Comparison of ENCODE assay signal across 9 mouse cellular contexts in the genomic region with DNA sequence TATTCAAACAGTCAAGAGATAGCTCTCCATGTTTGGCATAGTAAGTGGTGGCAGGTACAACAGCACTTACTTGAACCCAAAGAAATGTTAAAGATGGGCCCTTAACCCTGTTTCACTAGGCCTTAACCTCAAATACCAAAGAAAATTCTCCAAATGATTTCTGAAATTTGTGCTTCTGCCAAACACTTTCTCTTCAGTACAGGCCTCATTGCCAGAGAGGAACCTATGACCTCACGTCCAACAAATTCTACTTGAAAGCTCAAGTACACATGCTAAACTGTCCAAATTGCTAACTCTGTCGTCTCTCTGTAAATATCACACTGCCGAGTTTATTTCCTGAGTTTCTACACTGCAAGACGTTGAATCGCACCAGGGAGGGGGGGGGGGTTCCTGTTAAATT. TPM values are rescaled to one million over a fixed set of nuclear protein-coding genes. Genes with fewer than 3 reads are reported as not detected.
DNase-seq lines count a peak whose midpoint lies in the region; ATAC-seq and TF ChIP-seq lines count a peak whose summit lies in the region.
"Had no signal": no experiment of that assay in that cellular context is flagged by ENCODE, and none has a peak within 500 bp of the region (broad histone marks: within the 10 kb centered on the region; RNA-seq: fewer than 3 reads in every experiment).

No protein-coding gene starts in this region.

- H3K9ac ChIP-seq in forebrain, embryonic 16.5 days (replicated peaks; ENCODE audit: low read depth, low read length) = no peak overlapping the region
- no peak overlapping the region for H3K9ac ChIP-seq in limb, embryonic 15.5 days
- H3K9ac ChIP-seq in neural tube, embryonic 15.5 days (replicated peaks) = peak overlapping the region; percentile 81; the same call in 1 of the 2 replicates

- H3K27ac ChIP-seq in forebrain, embryonic 16.5 days (ENCODE audit: low read length) = no peak overlapping the region
- no peak overlapping the region for H3K27ac ChIP-seq in limb, embryonic 15.5 days
- no peak overlapping the region; the same call in 1 of the 2 replicates for H3K27ac ChIP-seq in neural tube, embryonic 15.5 days (replicated peaks)

- no peak for TF ChIP-seq CTCF in G1E (IDR thresholded peaks at IDR 0.05; ENCODE audit: low read depth, low read length)

- no peaks in the 10 kb centered on the region for H3K9me3 ChIP-seq in G1E (replicated peaks)
- no peaks in the 10 kb centered on the region for H3K9me3 ChIP-seq in forebrain, embryonic 16.5 days (ENCODE audit: control insufficient read depth, low read length)
- H3K9me3 ChIP-seq in limb, embryonic 15.5 days = no peaks in the 10 kb centered on the region
- no peaks in the 10 kb centered on the region for H3K9me3 ChIP-seq in neural tube, embryonic 15.5 days (replicated peaks)

- peak overlapping the region; percentile 16; the same call in 1 of the 2 replicates for H3K4me3 ChIP-seq in G1E (ENCODE audit: low read depth, low read length)
- peak overlapping the region; percentile 65 for H3K4me3 ChIP-seq in forebrain, embryonic 16.5 days (replicated peaks; ENCODE audit: low read length)
- H3K4me3 ChIP-seq in limb, embryonic 15.5 days = peak overlapping the region; percentile 58
- H3K4me3 ChIP-seq in neural tube, embryonic 15.5 days (replicated peaks) = peak overlapping the region; percentile 56

- peak overlapping the region; percentile 52 for H3K4me2 ChIP-seq in forebrain, embryonic 16.5 days (ENCODE audit: low read length)
- peak overlapping the region; percentile 34 for H3K4me2 ChIP-seq in limb, embryonic 15.5 days
- peak overlapping the region; percentile 52 for H3K4me2 ChIP-seq in neural tube, embryonic 15.5 days

- no peak for ATAC-seq in G1E (ENCODE audit: extremely low read depth, insufficient number of reproducible peaks, low FRiP score, poor library complexity, severe bottlenecking)
- no peak for ATAC-seq in forebrain, embryonic 16.5 days
- no peak for ATAC-seq in limb, embryonic 15.5 days (ENCODE audit: insufficient number of reproducible peaks, low FRiP score, low TSS enrichment, low read depth)
- ATAC-seq in neural tube, embryonic 15.5 days (ENCODE audit: low FRiP score) = no peak

- no peaks in the 10 kb centered on the region for H3K4me1 ChIP-seq in G1E (ENCODE audit: insufficient read depth, low read depth, low read length)
- no peaks in the 10 kb centered on the region for H3K4me1 ChIP-seq in forebrain, embryonic 16.5 days (replicated peaks; ENCODE audit: control insufficient read depth, insufficient read depth, low read length)
- no peaks in the 10 kb centered on the region for H3K4me1 ChIP-seq in limb, embryonic 15.5 days
- H3K4me1 ChIP-seq in neural tube, embryonic 15.5 days = no peaks in the 10 kb centered on the region

- 17% methylated on average over 4 of the region's 5 CpGs for WGBS in forebrain, embryonic 16.5 days
- WGBS in limb, embryonic 15.5 days = 23% methylated on average over 4 of the region's 5 CpGs
- WGBS in neural tube, embryonic 15.5 days = 46% methylated on average over 5 of the region's 5 CpGs

- H3K36me3 ChIP-seq in G1E (replicated peaks) = peaks cover 2% of the 10 kb centered on the region
- H3K36me3 ChIP-seq in forebrain, embryonic 16.5 days (ENCODE audit: control insufficient read depth, insufficient read depth) = no peaks in the 10 kb centered on the region
- H3K36me3 ChIP-seq in limb, embryonic 15.5 days = no peaks in the 10 kb centered on the region
- no peaks in the 10 kb centered on the region for H3K36me3 ChIP-seq in neural tube, embryonic 15.5 days

- intact Hi-C loops in left cerebral cortex, postnatal 14 days (cut with DNase I) = no loop called here

- no peaks in the 10 kb centered on the region for H3K27me3 ChIP-seq in G1E (ENCODE audit: insufficient read depth, low read length)
- no peaks in the 10 kb centered on the region for H3K27me3 ChIP-seq in forebrain, embryonic 16.5 days (replicated peaks; ENCODE audit: control insufficient read depth, insufficient read depth, low read length)
- H3K27me3 ChIP-seq in limb, embryonic 15.5 days = peaks cover 18% of the 10 kb centered on the region
- H3K27me3 ChIP-seq in neural tube, embryonic 15.5 days (replicated peaks) = no peaks in the 10 kb centered on the region

- peak; percentile 7 for DNase-seq in embryo, embryonic 10 days (ENCODE audit: low spot score)
- no peak for DNase-seq in embryo, embryonic 9.5 days (ENCODE audit: extremely low spot score)
- DNase-seq in G1E (ENCODE audit: low spot score) (no peak), MN1 (ENCODE audit: low spot score) (no peak)
- DNase-seq in left cerebral cortex, postnatal 14 days (ENCODE audit: low spot score in 2 of 2) = no peak

RNA-seq across cellular contexts. Expression of gene Zmat1, which starts 1.0 kb away (rescaled TPM):
- total RNA-seq in G1E (2014; fragmentation: Nextera tagmentation) = 8.7 and 12.0 TPM in 2 replicates
- 0.60 and 0.70 TPM in 2 replicates for total RNA-seq in G1E (2017)
- 0.96 and 1.4 TPM in 2 replicates for polyA plus RNA-seq in G1E (2012)
- 6.3 and 8.7 TPM in 2 replicates for polyA plus RNA-seq in forebrain, embryonic 16.5 days (2015; fragmentation: Nextera tagmentation; extraction: Ambion mirVana)
- 6.2 and 6.5 TPM in 2 replicates for polyA plus RNA-seq in limb, embryonic 15.5 days (2015; fragmentation: Nextera tagmentation; extraction: Ambion mirVana)
- 9.7 and 9.9 TPM in 2 replicates for polyA plus RNA-seq in neural tube, embryonic 15.5 days (2015; fragmentation: Nextera tagmentation; extraction: Ambion mirVana)
- total RNA-seq in left cerebral cortex, postnatal 14 days (2021) = 1 to 10 TPM; 7.3 to 8.7 TPM

RNA-seq across cellular contexts. Expression of gene Nxf2, which starts 43.5 kb away (rescaled TPM):
- total RNA-seq in G1E (2014; fragmentation: Nextera tagmentation) (not detected in 2 replicates), G1E (2017) (not detected in 2 replicates)
- 0.02 TPM in 1 of 2 replicates, not detected in the other for polyA plus RNA-seq in G1E (2012)
- 0.18 and 0.22 TPM in 2 replicates for polyA plus RNA-seq in forebrain, embryonic 16.5 days (2015; fragmentation: Nextera tagmentation; extraction: Ambion mirVana)
- polyA plus RNA-seq in limb, embryonic 15.5 days (2015; fragmentation: Nextera tagmentation; extraction: Ambion mirVana) = 0.55 and 0.73 TPM in 2 replicates
- polyA plus RNA-seq in neural tube, embryonic 15.5 days (2015; fragmentation: Nextera tagmentation; extraction: Ambion mirVana) = 0.19 and 0.36 TPM in 2 replicates
- not detected for total RNA-seq in left cerebral cortex, postnatal 14 days (2021)
- total RNA-seq: layer of hippocampus, adult 18-20 months had no signal
